Comparison of ENCODE assay signal across 7 mouse cellular contexts in the genomic region with DNA sequence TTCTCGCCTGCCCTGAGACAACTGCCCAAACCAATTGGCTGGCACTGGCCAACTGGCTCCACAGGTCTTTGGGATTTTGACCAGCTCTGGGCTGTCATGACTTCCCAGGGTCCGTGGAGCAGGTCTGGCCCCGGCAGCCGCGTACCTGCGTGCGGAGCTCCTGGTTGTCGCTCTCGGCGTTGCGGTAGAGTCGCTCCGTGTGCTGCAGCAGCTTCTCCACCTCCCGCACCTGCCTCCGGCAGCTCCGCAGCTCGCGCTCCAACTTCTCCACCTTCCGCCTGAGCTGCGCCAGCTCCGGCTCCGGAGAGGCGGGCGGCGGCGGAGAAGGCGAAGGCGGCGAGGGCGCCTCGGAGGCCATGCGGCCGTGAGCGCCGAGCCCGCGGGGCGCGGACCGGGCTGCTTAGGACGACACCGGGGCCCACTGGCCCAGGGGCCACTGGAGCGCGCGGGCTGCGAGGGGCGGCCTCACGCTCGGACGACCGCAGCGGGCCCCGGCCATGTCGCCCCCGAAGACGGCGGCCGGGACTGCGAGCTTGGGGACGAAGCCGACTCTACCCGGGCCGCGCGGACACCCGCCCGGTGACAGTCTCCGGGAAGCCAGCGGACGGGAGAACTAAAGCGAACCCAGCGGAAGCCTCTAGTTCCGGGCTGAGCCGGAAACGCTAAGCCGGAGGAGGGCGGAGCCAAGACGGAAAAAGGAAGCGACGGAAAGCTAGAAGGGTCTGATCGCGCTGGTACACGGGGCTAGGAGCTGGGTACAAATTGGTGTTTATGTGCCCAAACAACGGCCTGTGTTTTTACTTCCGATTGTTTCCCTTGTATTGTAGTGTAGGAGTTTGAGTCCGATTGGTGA. TPM values are rescaled to one million over a fixed set of nuclear protein-coding genes. Genes with fewer than 3 reads are reported as not detected.
DNase-seq lines count a peak whose midpoint lies in the region; ATAC-seq lines count a peak whose summit lies in the region.

Gene Aggf1, minus strand, starts transcription at position 652 of the 853 bp plus-strand sequence.

- WGBS in intestine, embryonic 15.5 days = under 1% methylated on average over 86 of the region's 86 CpGs
- under 1% methylated on average over 86 of the region's 86 CpGs for WGBS in midbrain, embryonic 10.5 days

- H3K36me3 ChIP-seq in intestine, embryonic 15.5 days = peaks cover 8% of the 10 kb centered on the region
- H3K36me3 ChIP-seq in midbrain, embryonic 10.5 days = peaks cover 12% of the 10 kb centered on the region

- intact Hi-C loops in gastrocnemius, postnatal 36 days (cut with DNase I) = no loop called here
- intact Hi-C loops in left cerebral cortex, postnatal 25 days (cut with DNase I) = no loop called here

- peak within 1 kb of the TSS; percentile 90 for H3K9ac ChIP-seq in intestine, embryonic 15.5 days

- DNase-seq in adrenal gland, adult 2 months = peak; percentile 96
- peak; percentile 82 for DNase-seq in embryo, embryonic 11.5 days (ENCODE audit: low read depth, low spot score)
- peak; percentile 82 to 88 for DNase-seq in gastrocnemius, postnatal 36 days
- peak; percentile 92 to 96 for DNase-seq in left cerebral cortex, postnatal 25 days (ENCODE audit: low spot score in 2 of 2)
- peak; percentile 89 for DNase-seq in midbrain, embryonic 10.5 days (ENCODE audit: low spot score)
- peak; percentile 84 for DNase-seq in right cerebral cortex, postnatal 4 days

- H3K27me3 ChIP-seq in intestine, embryonic 15.5 days (replicated peaks) = no peaks in the 10 kb centered on the region
- H3K27me3 ChIP-seq in midbrain, embryonic 10.5 days (ENCODE audit: low read depth, poor library complexity, severe bottlenecking) = no peaks in the 10 kb centered on the region

- peak within 1 kb of the TSS; percentile 77 for H3K4me2 ChIP-seq in intestine, embryonic 15.5 days (replicated peaks)

- H3K4me3 ChIP-seq in intestine, embryonic 15.5 days (replicated peaks) = peak within 1 kb of the TSS; percentile 100
- H3K4me3 ChIP-seq in midbrain, embryonic 10.5 days = peak within 1 kb of the TSS; percentile 97

- H3K9me3 ChIP-seq in intestine, embryonic 15.5 days = no peaks in the 10 kb centered on the region
- no peaks in the 10 kb centered on the region for H3K9me3 ChIP-seq in midbrain, embryonic 10.5 days (replicated peaks)

- H3K27ac ChIP-seq in intestine, embryonic 15.5 days = peak within 1 kb of the TSS; percentile 85
- H3K27ac ChIP-seq in midbrain, embryonic 10.5 days (replicated peaks) = peak within 1 kb of the TSS; percentile 90

- peak; percentile 99 for ATAC-seq in intestine, embryonic 15.5 days

- peaks cover 8% of the 10 kb centered on the region for H3K4me1 ChIP-seq in intestine, embryonic 15.5 days (replicated peaks)
- peaks cover 19% of the 10 kb centered on the region for H3K4me1 ChIP-seq in midbrain, embryonic 10.5 days

RNA-seq across cellular contexts. Expression of gene Aggf1, which starts in this region (rescaled TPM):
- total RNA-seq in adrenal gland, adult 2 months (2021) = 10 to 100 TPM; 30.1 to 37.8 TPM
- 33.8 and 37.0 TPM in 2 replicates for polyA plus RNA-seq in adrenal gland, adult 2 months (2012; rRNA removed)
- 10 to 100 TPM; 14.0 to 15.8 TPM for total RNA-seq in gastrocnemius, postnatal 36 days (2021)
- 29.8 and 32.3 TPM in 2 replicates for polyA plus RNA-seq in intestine, embryonic 15.5 days (2015; fragmentation: Nextera tagmentation; extraction: Ambion mirVana)
- total RNA-seq in left cerebral cortex, postnatal 25 days (2021) = 10 to 100 TPM; 52.7 to 53.8 TPM
- 41.0 and 41.9 TPM in 2 replicates for polyA plus RNA-seq in midbrain, embryonic 10.5 days (2016; fragmentation: Nextera tagmentation; extraction: Ambion mirVana)

Comparison
In these comparisons a context has a peak if more than half of its experiments do, and no peak if none do; other contexts are left out.
1. Peak in every context shown above with its lines: DNase-seq, ATAC-seq, H3K4me3 ChIP-seq and H3K27ac ChIP-seq.